Mouse (Mus musculus) forebrain, embryonic 11.5 days (tissue): ENCODE results near the gene She. TPM values are rescaled to one million over a fixed set of nuclear protein-coding genes. Genes with fewer than 3 reads are reported as not detected.

Experiments
- ATAC-seq: fragments of 200-750 bp; cut with Nextera tagmentation; replicated peaks from 2 replicates; pipeline ENCODE4 v1.8.0; 2017; ENCODE audit warnings: moderate TSS enrichment; ENCODE audit not compliant: low FRiP score
- DNase-seq: peaks from one replicate; pipeline ENCODE4 v3.0.0-alpha.2; 2017; ENCODE audit warnings: low spot score
- H3K27ac ChIP-seq: fragments of 300-500 bp; sonication (generic); 2 replicates; pipeline ENCODE4 v1.5.1; 2014; ENCODE audit warnings: low read depth, low read length
- H3K27me3 ChIP-seq: fragments of 300-500 bp; sonication (generic); 2 replicates; pipeline ENCODE4 v1.6.1; 2014; ENCODE audit warnings: mild to moderate bottlenecking, low read length, mixed read lengths; ENCODE audit not compliant: control insufficient read depth, insufficient read depth
- H3K36me3 ChIP-seq: fragments of 300-500 bp; sonication (generic); 2 replicates; pipeline ENCODE4 v1.6.1; 2014; ENCODE audit warnings: mild to moderate bottlenecking, low read length, moderate library complexity, mixed read lengths; ENCODE audit not compliant: control insufficient read depth, insufficient read depth
- H3K4me1 ChIP-seq: fragments of 300-500 bp; sonication (generic); replicated peaks from 2 replicates; pipeline ENCODE4 v1.6.1; 2014; ENCODE audit warnings: low read length, mixed read lengths; ENCODE audit not compliant: control insufficient read depth, insufficient read depth
- H3K4me2 ChIP-seq: fragments of 300-500 bp; sonication (generic); 2 replicates; pipeline ENCODE4 v1.6.1; 2014; ENCODE audit warnings: low read depth, mild to moderate bottlenecking, low read length, moderate library complexity, mixed read lengths; ENCODE audit not compliant: severe bottlenecking
- H3K4me3 ChIP-seq: fragments of 300-500 bp; sonication (generic); 2 replicates; pipeline ENCODE4 v1.5.1; 2014; ENCODE audit warnings: low read depth, low read length
- H3K9ac ChIP-seq: fragments of 300-500 bp; sonication (generic); 2 replicates; pipeline ENCODE4 v1.6.1; 2014; ENCODE audit warnings: low read length
- H3K9me3 ChIP-seq: fragments of 300-500 bp; sonication (generic); 2 replicates; pipeline ENCODE4 v1.6.1; 2016; ENCODE audit warnings: low read length, mixed read lengths; ENCODE audit not compliant: control insufficient read depth
- WGBS: fragments of 180-500 bp; shearing (Covaris S2); extraction: QIAGEN DNeasy Blood & Tissue Kit; methylation state at CpG from one replicate; pipeline ENCODE4 v1.1.7; 2014; 5-methylcytosine and 5-hydroxymethylcytosine counted together
- polyA plus RNA-seq: library from polyadenylated mRNA; unstranded; fragments of >200 nt; fragmentation: Nextera tagmentation; extraction: Ambion mirVana; gene quantifications from 2 replicates; pipeline ENCODE4 v1.2.1, GENCODE M21; 2014

She gene
- polyA plus RNA-seq, 1 experiment from 2014 or later, result 2.4 TPM

DNA sequence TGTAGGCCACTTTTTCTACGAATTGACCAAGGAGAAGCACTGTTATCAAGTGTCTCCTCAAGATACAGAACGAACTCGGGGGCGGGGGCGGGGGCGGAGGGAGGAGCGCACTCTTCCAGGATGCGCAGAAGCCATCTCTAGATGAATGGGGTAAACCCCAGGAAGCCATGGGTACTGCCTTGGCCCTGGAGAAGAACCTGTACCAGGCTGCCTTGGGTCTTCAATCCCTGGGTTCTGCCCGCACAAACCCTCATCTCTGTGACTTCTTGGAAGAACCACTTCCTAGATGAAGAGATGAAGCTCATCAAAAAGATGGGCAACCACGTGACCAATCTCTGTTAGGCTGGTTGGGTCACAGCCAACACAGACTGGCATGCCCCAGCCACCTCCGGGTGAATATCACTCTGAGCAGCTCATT, 10.1 kb upstream of the She start:
- 89% methylated on average over 11 of the region's 11 CpGs for WGBS
- Histone ChIP-seq H3K36me3 (no peaks in the 10 kb centered on the region), H3K4me3 (no peak overlapping the region), H3K9ac (no peak overlapping the region), H3K27me3 (no peaks in the 10 kb centered on the region), H3K4me1 (no peaks in the 10 kb centered on the region), H3K9me3 (no peaks in the 10 kb centered on the region), H3K4me2 (no peak overlapping the region), H3K27ac (no peak overlapping the region)
- DNase-seq (no peak), ATAC-seq (no peak)

- Histone ChIP-seq H3K4me3 (no peak overlapping the region), H3K36me3 (no peaks in the 10 kb centered on the region), H3K9me3 (no peaks in the 10 kb centered on the region), H3K9ac (no peak overlapping the region), H3K4me2 (no peak overlapping the region), H3K27ac (no peak overlapping the region), H3K27me3 (no peaks in the 10 kb centered on the region), H3K4me1 (no peaks in the 10 kb centered on the region)
- ATAC-seq, result no peak
- 78% methylated on average over 10 of the region's 10 CpGs for WGBS
- DNase-seq, result no peak
These were observed 9.4 kb upstream of the She start for GRCm38 (mm10) chr3:89821548-89822480.

- Histone ChIP-seq H3K36me3 (no peaks in the 10 kb centered on the region), H3K27ac (no peak overlapping the region), H3K4me3 (no peak overlapping the region), H3K4me2 (no peak overlapping the region), H3K4me1 (no peaks in the 10 kb centered on the region), H3K9me3 (no peaks in the 10 kb centered on the region), H3K9ac (no peak overlapping the region), H3K27me3 (no peaks in the 10 kb centered on the region)
- DNase-seq, result no peak
- ATAC-seq, result no peak
- WGBS, result 63% methylated on average over 2 of the region's 2 CpGs
These were observed 7.6 kb upstream of the She start for GRCm38 (mm10) chr3:89823594-89823993.

DNA sequence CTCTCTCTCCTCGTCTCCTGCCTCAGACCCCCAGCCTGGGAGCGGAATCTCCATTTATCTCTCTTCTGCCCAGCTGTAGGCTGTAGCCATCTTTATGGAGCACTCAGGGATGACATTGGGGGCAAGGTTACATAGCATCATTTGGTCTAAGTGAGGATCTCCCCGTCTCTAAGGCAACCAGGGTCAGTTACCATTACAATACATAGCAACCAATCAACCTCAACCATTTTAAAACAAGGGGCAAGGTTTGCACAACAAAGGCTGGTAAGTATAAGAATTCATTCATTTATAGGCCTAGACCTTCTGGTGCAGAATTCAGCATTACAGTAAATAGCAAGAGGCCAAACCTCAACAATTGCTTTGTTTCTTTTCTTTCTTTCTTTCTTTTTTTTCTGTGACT, 4.9 kb upstream of the She start:
- ATAC-seq (no peak), DNase-seq (no peak)
- Histone ChIP-seq H3K9ac (no peak overlapping the region), H3K27me3 (peaks cover 24% of the 10 kb centered on the region), H3K36me3 (no peaks in the 10 kb centered on the region), H3K9me3 (no peaks in the 10 kb centered on the region), H3K27ac (no peak overlapping the region), H3K4me2 (no peak overlapping the region), H3K4me3 (no peak overlapping the region), H3K4me1 (no peaks in the 10 kb centered on the region)
- 78% methylated on average over 3 of the region's 3 CpGs for WGBS

DNA sequence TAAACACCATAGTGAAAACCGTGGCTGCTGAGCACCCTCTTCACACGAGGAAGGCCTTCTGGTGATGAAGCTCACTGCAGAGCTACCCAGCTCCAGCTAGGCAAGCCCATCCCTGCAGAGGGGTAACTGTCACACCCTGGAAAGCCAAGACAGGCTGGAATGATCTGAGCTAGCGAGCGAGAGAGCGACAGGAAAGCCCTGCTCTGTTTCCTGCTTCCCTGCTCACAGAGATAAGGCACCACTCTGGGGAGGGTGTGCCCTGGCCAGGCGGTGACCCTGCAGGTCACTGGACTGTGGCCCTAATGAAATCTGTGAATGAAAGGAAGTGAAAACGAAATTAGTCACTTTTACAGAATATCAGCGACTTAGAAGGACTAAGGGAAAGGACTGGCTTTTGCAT, 4.2 kb downstream of the She start:
- H3K4me3 ChIP-seq, result no peak overlapping the region
- H3K9me3 ChIP-seq, result no peaks in the 10 kb centered on the region
- peaks cover 31% of the 10 kb centered on the region for H3K27me3 ChIP-seq
- no peak overlapping the region for H3K27ac ChIP-seq
- H3K4me2 ChIP-seq, result no peak overlapping the region
- DNase-seq (no peak), ATAC-seq (no peak)
- H3K9ac ChIP-seq, result no peak overlapping the region
- no peaks in the 10 kb centered on the region for H3K36me3 ChIP-seq
- 0 out of 2 replicates have a peak, but pooled peaks cover 2% of the 10 kb centered on the region for H3K4me1 ChIP-seq
- 61% methylated on average over 8 of the region's 8 CpGs for WGBS

DNA sequence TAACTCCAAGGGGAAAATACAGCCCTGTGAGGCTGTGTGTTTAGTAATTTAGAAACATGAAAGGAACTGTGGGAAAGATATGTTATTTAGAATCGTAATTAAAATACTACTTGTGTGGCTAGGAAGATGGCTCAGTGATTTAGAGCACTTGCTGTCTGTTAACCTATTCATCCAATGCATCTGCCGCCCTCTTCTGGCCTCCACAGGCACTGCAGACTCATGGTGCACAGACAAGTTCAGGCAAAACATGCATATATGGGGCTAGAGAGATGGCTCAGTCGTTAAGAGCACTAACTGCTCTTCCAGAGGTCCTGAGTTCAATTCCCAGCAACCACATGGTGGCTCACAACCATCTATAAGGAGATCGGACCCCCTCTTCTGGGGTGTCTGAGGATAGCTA, 11.1 kb downstream of the She start:
- Histone ChIP-seq H3K4me1 (no peaks in the 10 kb centered on the region), H3K9ac (no peak overlapping the region), H3K9me3 (no peaks in the 10 kb centered on the region), H3K27me3 (no peaks in the 10 kb centered on the region), H3K36me3 (no peaks in the 10 kb centered on the region), H3K27ac (no peak overlapping the region), H3K4me2 (no peak overlapping the region), H3K4me3 (no peak overlapping the region)
- WGBS, result 72% methylated on average over 4 of the region's 4 CpGs
- no peak for ATAC-seq
- DNase-seq, result peak; percentile 66

- Histone ChIP-seq H3K9me3 (no peaks in the 10 kb centered on the region), H3K4me3 (no peak overlapping the region), H3K27me3 (no peaks in the 10 kb centered on the region), H3K4me1 (no peaks in the 10 kb centered on the region), H3K27ac (no peak overlapping the region), H3K9ac (no peak overlapping the region), H3K36me3 (no peaks in the 10 kb centered on the region), H3K4me2 (no peak overlapping the region)
- DNase-seq (no peak), ATAC-seq (no peak)
- 66% methylated on average over 9 of the region's 9 CpGs for WGBS
These were observed 12.0 kb downstream of the She start for GRCm38 (mm10) chr3:89843148-89843547.

DNA sequence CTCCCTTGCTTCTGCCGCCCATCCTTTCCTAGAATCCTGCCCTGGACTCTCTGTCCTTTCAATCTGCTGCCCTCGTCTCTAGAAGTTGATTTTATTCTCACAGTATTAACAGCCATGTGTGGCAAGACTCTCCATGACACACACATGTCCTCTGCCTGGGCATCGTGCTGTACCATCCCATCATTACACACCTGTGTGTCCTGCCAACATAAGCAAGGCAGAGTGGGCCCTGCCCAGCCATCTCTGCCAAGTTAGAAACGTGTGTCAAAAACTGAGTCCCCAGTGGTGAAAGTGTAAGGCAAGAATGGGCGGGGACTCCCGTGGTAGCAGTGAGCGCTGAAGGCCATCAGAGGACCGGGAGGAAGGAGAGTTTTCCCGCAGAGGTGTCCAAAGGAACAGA, 14.6 kb downstream of the She start:
- H3K27ac ChIP-seq, result no peak overlapping the region
- DNase-seq (no peak), ATAC-seq (no peak)
- H3K27me3 ChIP-seq, result no peaks in the 10 kb centered on the region
- WGBS, result 85% methylated on average over 9 of the region's 9 CpGs
- no peak overlapping the region for H3K4me2 ChIP-seq
- no peak overlapping the region for H3K4me3 ChIP-seq
- H3K4me1 ChIP-seq, result no peaks in the 10 kb centered on the region
- H3K36me3 ChIP-seq, result no peaks in the 10 kb centered on the region
- H3K9me3 ChIP-seq, result no peaks in the 10 kb centered on the region
- no peak overlapping the region for H3K9ac ChIP-seq

- Histone ChIP-seq H3K4me3 (no peak overlapping the region), H3K4me1 (no peaks in the 10 kb centered on the region), H3K9me3 (no peaks in the 10 kb centered on the region), H3K27me3 (no peaks in the 10 kb centered on the region), H3K4me2 (no peak overlapping the region), H3K27ac (no peak overlapping the region), H3K36me3 (no peaks in the 10 kb centered on the region), H3K9ac (no peak overlapping the region)
- DNase-seq (no peak), ATAC-seq (no peak)
- WGBS, result 80% methylated on average over 3 of the region's 3 CpGs
These were observed 16.0 kb downstream of the She start for GRCm38 (mm10) chr3:89847126-89847525.
